Mouse (Mus musculus): ENCODE measurements at regions not wholly inside any gene's neighbourhood (a gene's known extent, or its start where the extent isn't known, plus 50 kb on each side); places are given as distances from the start of the nearest gene placed in this dataset.

GRCm38 (mm10) chr4:150706291-150706690 lies 54.3 kb upstream of the Slc45a1 start:
- Histone ChIP-seq H3K4me2 (no peak overlapping the region), H3K27ac (ENCODE audit: poor library complexity, severe bottlenecking) (no peak overlapping the region), H3K4me1 (replicated peaks) (peaks cover 33% of the 10 kb centered on the region), H3K27me3 (replicated peaks) (no peaks in the 10 kb centered on the region), H3K9me3 (replicated peaks) (peaks cover 10% of the 10 kb centered on the region; the same call in 1 of the 2 replicates), H3K9ac (no peak overlapping the region), H3K4me3 (no peak overlapping the region), H3K36me3 (no peaks in the 10 kb centered on the region)
- ATAC-seq (ENCODE audit: insufficient number of reproducible peaks, low FRiP score), result no peak
- WGBS, result 90% methylated on average over 7 of the region's 7 CpGs

- Histone ChIP-seq H3K27me3 (replicated peaks) (no peaks in the 10 kb centered on the region), H3K4me3 (no peak overlapping the region), H3K9ac (no peak overlapping the region), H3K36me3 (no peaks in the 10 kb centered on the region), H3K27ac (ENCODE audit: poor library complexity, severe bottlenecking) (no peak overlapping the region), H3K4me2 (no peak overlapping the region), H3K4me1 (replicated peaks) (peaks cover 20% of the 10 kb centered on the region), H3K9me3 (replicated peaks) (peaks cover 10% of the 10 kb centered on the region; the same call in 1 of the 2 replicates)
- ATAC-seq (ENCODE audit: insufficient number of reproducible peaks, low FRiP score), result no peak
- WGBS, result 89% methylated on average over 5 of the region's 5 CpGs
These were observed 51.3 kb upstream of the Slc45a1 start for GRCm38 (mm10) chr4:150703266-150703665.
